Mouse (Mus musculus) urinary bladder, adult 2 months (tissue): ENCODE data around the gene Vasn. TPM values are rescaled to one million over a fixed set of nuclear protein-coding genes. Genes with fewer than 3 reads are reported as not detected.

Experiments
- DNase-seq: peaks from one replicate; pipeline ENCODE4 v3.0.0; 2022; ENCODE audit warnings: low spot score
- polyA plus RNA-seq: library from polyadenylated mRNA; depleted of rRNA; stranded (reverse); fragments of >200 nt; gene quantifications from 2 replicates; pipeline ENCODE4 v1.2.3, GENCODE M21; 2012

Gene Vasn
- polyA plus RNA-seq, 1 experiment, result 26.6 TPM

GRCm38 (mm10) chr16:4642190-4642589 lies 2.4 kb downstream of the Vasn start:
- DNase-seq, result no peak

GRCm38 (mm10) chr16:4642937-4643336 lies 3.2 kb downstream of the Vasn start:
- no peak for DNase-seq

- DNase-seq, result peak; percentile 59
These were observed 4.1 kb downstream of the Vasn start for GRCm38 (mm10) chr16:4643670-4644419.

GRCm38 (mm10) chr16:4645867-4646266 lies 6.1 kb downstream of the Vasn start:
- no peak for DNase-seq

GRCm38 (mm10) chr16:4646831-4647230 lies 7.1 kb downstream of the Vasn start:
- no peak for DNase-seq

GRCm38 (mm10) chr16:4647651-4648141 lies 8.0 kb downstream of the Vasn start:
- no peak for DNase-seq

- DNase-seq, result no peak
These were observed 8.8 kb downstream of the Vasn start for GRCm38 (mm10) chr16:4648416-4649023.

GRCm38 (mm10) chr16:4649211-4649610 lies 9.5 kb downstream of the Vasn start:
- DNase-seq, result no peak

GRCm38 (mm10) chr16:4649692-4650091 lies 10.0 kb downstream of the Vasn start:
- DNase-seq, result no peak

GRCm38 (mm10) chr16:4650161-4650560 lies 10.4 kb downstream of the Vasn start:
- DNase-seq, result no peak

GRCm38 (mm10) chr16:4651081-4651480 lies 11.3 kb downstream of the Vasn start:
- DNase-seq, result no peak

GRCm38 (mm10) chr16:4651624-4652023 lies 11.9 kb downstream of the Vasn start:
- no peak for DNase-seq

- no peak for DNase-seq
These were observed 13.1 kb downstream of the Vasn start for GRCm38 (mm10) chr16:4652707-4653416.

- no peak for DNase-seq
These were observed 15.0 kb downstream of the Vasn start for GRCm38 (mm10) chr16:4654706-4655105.

- DNase-seq, result no peak
These were observed 15.6 kb downstream of the Vasn start for GRCm38 (mm10) chr16:4655251-4655734.

GRCm38 (mm10) chr16:4655764-4656570 lies 16.2 kb downstream of the Vasn start:
- no peak for DNase-seq

GRCm38 (mm10) chr16:4656571-4657081 lies 16.9 kb downstream of the Vasn start:
- DNase-seq, result no peak

- DNase-seq, result no peak
These were observed 19.1 kb downstream of the Vasn start for GRCm38 (mm10) chr16:4658781-4659245.

- no peak for DNase-seq
These were observed 19.6 kb downstream of the Vasn start for GRCm38 (mm10) chr16:4659326-4659725.

GRCm38 (mm10) chr16:4661605-4662004 lies 21.9 kb downstream of the Vasn start:
- DNase-seq, result no peak

GRCm38 (mm10) chr16:4663806-4664205 lies 24.1 kb downstream of the Vasn start:
- no peak for DNase-seq
